Mouse (Mus musculus): ENCODE results near the gene Syvn1.

Gene Syvn1

GRCm38 (mm10) chr19:6046294-6047153 is at the start of gene Syvn1:
Syvn1 (plus strand) TSS chr19:6046576.
- peak; percentile 94 for DNase-seq (ENCODE audit: low read depth)

GRCm38 (mm10) chr19:5998180-5998579 is 48.2 kb upstream of the Syvn1 start:
- DNase-seq (ENCODE audit: low read depth): no peak

- DNase-seq (ENCODE audit: low read depth): no peak
Measured at GRCm38 (mm10) chr19:5999969-6000368, 46.4 kb upstream of the Syvn1 start.

- DNase-seq (ENCODE audit: low read depth): no peak
Measured at GRCm38 (mm10) chr19:6005541-6005940, 40.8 kb upstream of the Syvn1 start.

DNA sequence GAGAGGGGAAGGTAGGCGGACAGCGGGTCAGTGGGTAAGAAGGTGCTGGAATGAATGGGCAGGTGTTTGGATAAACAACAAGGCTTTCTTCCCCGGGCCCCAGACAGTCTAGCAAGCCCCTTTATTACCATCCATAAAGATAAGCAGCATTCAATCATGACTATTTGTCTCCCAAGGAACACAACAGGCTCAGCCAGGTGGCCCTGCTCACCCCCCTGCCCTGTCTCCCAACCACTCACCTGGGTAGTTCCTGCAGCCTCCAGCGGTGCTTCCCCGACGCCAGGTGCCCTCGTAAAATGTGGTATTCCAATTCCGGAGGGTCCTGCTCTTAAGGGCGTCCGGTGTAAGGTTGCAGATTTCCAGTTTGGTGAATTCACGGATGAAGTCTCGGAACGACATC is 39.4 kb upstream of the Syvn1 start:
- no peak for DNase-seq (ENCODE audit: low read depth)

DNA sequence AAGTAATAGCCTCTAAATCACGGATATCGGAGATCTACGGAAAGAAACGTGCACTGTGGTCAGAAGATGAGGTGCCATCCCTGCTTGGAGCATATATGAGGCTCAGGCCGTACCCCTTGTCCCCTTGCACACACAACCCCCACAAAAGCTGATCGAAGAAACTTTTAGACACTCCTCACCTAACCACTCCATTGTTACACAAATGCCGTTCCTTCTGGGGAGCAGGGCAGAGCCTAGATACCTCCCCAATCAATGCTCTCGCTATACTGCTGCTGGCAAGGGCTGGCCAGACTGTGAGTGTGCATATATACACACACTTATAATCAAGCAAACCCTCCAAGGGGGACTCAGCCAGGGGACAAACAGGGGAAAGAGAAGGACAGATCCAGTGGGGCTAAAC is 37.2 kb upstream of the Syvn1 start:
- DNase-seq (ENCODE audit: low read depth): no peak

GRCm38 (mm10) chr19:6013691-6014090 is 32.7 kb upstream of the Syvn1 start:
- no peak for DNase-seq (ENCODE audit: low read depth)

DNA sequence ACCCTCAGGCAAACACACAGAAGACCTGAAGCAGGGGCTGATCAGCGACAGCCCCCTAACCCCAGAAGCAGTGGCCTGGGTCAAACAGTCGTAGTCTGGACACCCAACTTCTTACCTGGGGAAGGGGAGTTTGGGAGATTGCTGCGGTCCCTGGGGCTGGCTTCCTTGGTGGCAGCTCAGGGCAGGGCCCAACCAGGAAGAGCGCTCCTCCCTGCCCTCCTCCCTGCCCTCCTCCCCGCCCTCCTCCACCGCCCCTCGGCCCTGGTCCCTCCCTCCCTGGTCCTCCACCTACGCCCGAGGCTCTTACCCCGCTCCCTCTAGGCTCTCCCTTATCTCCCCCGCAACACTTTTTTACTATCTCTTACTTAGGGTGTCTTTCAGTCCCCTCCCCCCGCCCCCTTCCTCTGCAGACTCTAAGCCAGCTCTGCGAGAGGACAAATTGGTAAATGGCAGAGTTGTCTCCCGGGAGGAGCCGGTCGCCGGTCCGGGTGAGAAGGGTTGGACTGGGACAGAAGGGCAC is 31.3 kb upstream of the Syvn1 start:
- peak; percentile 80 for DNase-seq (ENCODE audit: low read depth)

- DNase-seq (ENCODE audit: low read depth): peak; percentile 59
Measured at GRCm38 (mm10) chr19:6015511-6016315, 30.7 kb upstream of the Syvn1 start, which contains the start of gene Capn1. Capn1 (minus strand) TSS chr19:6015897.

DNA sequence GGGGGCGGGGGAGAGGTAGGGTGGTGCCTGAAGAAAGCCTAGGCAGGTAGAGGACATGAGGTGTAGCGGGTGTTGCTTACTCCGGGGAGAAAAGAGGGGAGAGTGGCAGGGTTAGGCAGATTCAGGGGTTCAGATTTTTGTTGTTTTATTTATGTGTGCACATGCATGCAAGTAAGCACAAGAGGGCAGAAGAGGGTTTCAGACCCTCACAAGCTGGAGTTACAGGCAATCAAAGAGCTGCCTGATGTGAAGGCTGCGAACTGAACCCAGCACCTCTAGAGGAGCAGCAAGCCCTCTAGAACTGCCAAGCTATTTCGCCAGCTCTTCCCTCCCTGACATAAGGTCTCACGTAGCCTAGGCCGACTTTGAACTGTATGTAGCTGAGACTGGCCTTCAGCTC is 29.8 kb upstream of the Syvn1 start:
- DNase-seq (ENCODE audit: low read depth): no peak

GRCm38 (mm10) chr19:6018142-6019089 is 28.0 kb upstream of the Syvn1 start:
- peak; percentile 91 for DNase-seq (ENCODE audit: low read depth)

DNA sequence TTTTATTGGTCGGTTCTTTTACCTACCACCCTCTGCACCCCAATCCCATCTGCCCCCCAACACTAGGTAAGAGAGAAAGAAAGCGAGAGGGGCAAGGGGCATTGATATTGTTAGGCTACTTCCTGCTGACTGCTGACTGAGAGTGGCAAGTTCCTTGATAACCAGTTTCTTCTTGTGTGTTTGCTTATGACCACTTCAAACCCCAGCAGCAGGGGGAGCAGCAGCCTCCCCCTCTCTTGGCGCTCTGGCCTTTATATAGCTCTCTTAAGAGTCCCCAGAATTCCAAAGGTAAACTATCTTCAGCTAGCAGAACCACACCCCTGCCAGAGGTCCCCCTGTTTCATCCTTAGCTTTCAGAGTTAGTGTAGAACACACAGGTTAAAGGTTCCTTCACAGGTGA is 26.1 kb upstream of the Syvn1 start:
- no peak for DNase-seq (ENCODE audit: low read depth)

DNA sequence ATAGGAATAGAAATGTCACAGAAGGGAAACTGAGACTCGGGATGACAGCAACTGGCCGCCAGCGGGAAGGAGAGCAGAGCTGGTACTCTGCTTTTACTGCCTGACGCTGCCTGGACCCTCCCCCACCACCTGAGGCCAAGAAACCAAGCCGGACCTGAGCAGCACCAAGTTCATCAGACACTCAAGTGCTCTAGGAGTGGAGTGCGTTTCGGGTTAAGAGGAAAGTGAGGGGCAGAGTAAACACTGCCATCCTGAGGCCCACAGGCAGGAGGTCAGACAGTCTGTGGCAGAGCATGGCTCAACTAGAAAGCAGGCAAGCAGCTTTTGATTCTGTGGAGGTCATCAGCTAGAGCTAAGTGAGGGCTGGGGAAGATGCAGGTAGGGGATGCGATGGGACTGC is 23.3 kb upstream of the Syvn1 start:
- DNase-seq (ENCODE audit: low read depth): no peak

DNA sequence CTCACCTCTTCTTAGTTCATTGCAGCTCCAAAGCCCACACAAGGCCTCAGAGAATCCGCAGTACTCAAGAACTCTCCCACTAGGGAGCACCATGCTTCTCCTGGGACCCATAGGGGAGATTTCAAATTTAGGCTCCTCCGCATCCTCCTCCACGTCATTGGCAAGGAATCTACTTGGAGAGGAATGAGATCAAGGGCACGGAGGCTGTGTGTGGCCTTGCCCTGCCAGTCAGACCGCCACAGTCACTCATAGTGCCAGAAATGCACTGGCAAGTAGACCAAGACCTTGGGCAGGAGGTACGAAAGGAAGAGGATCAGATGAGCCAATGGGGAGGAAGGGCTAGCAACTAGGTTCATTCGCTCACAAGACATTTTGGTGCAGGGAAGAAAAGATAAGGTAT is 22.4 kb upstream of the Syvn1 start:
- DNase-seq (ENCODE audit: low read depth): no peak

- no peak for DNase-seq (ENCODE audit: low read depth)
Measured at GRCm38 (mm10) chr19:6028991-6029390, 17.4 kb upstream of the Syvn1 start.

DNA sequence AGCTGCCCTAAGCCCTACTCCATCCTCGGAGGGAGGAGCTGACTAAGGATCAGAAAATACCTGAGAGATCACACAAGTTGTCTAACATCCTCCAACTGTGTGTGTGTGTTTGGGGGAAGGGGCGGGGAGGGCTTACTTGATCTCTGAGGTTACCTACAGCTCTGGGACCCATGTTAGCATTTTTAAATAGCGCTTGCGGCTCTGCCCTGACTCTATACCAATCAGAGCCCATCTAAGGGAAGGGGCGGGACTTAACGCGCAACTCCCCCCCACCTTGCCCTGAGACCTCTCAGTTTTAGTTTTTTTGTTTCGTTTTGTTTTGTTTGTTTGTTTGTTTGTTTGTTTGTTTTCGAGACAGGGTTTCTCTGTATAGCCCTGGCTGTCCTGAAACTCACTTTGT is 16.9 kb upstream of the Syvn1 start:
- DNase-seq (ENCODE audit: low read depth): no peak

- DNase-seq (ENCODE audit: low read depth): no peak
Measured at GRCm38 (mm10) chr19:6030520-6031280, 15.7 kb upstream of the Syvn1 start.

- no peak for DNase-seq (ENCODE audit: low read depth)
Measured at GRCm38 (mm10) chr19:6035966-6036585, 10.3 kb upstream of the Syvn1 start.

GRCm38 (mm10) chr19:6037695-6038094 is 8.7 kb upstream of the Syvn1 start:
- no peak for DNase-seq (ENCODE audit: low read depth)

GRCm38 (mm10) chr19:6038326-6038725 is 8.1 kb upstream of the Syvn1 start:
- no peak for DNase-seq (ENCODE audit: low read depth)

DNA sequence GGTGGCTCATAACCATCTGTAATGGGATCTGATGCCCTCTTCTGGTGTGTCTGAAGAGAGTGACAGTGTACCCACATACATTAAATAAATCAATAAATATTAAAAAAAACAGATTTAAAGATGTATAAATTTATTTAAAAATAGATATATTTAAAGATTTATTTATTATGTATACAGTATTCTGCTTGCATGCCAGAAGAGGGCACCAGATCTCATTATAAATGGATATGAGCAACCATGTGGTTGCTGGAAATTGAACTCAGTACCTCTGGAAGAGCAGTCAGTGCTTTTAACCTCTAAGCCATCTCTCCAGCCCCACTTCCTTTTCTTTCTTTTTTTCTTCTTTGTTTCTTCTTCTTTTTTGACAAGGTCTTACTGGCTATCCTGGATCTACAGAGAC is 6.4 kb upstream of the Syvn1 start:
- no peak for DNase-seq (ENCODE audit: low read depth)

Data from c-Kit-positive CD71-positive TER-119-negative erythroid progenitor cells, embryonic 14.5 days (primary cell).